Mouse (Mus musculus) ES-E14 (cell line): Measurements from ENCODE around the gene Rap2c. TPM values are rescaled to one million over a fixed set of nuclear protein-coding genes. Genes with fewer than 3 reads are reported as not detected.

Experiments
- DNase-seq: peaks from one replicate; pipeline ENCODE4 v3.0.0-alpha.2; 2013; ENCODE audit warnings: low read depth, low spot score
- H3K27ac ChIP-seq: 2 replicates; pipeline ENCODE4 v1.5.1; 2012; ENCODE audit warnings: low read depth, mild to moderate bottlenecking, low read length, moderate library complexity, mixed read lengths; ENCODE audit not compliant: poor library complexity, insufficient read depth, severe bottlenecking
- H3K36me3 ChIP-seq: 2 replicates; pipeline ENCODE4 v1.6.1; 2012; ENCODE audit warnings: mild to moderate bottlenecking, low read length, moderate library complexity, mixed read lengths; ENCODE audit not compliant: control insufficient read depth, poor library complexity, insufficient read depth, severe bottlenecking
- H3K4me1 ChIP-seq, 2 experiments: fragments of 150-350 bp in 1 of 2; sonication (generic) in 1 of 2; 2 replicates each; pipeline ENCODE4 v1.6.1; 2012; ENCODE audit warnings: low read length in 2 of 2, mild to moderate bottlenecking in 1 of 2, mixed read lengths in 1 of 2; ENCODE audit not compliant: control insufficient read depth in 2 of 2, insufficient read depth in 2 of 2, poor library complexity in 1 of 2
- H3K4me3 ChIP-seq, 2 experiments: fragments of 150-350 bp in 1 of 2; sonication (generic) in 1 of 2; 2 replicates each; pipeline ENCODE4 v1.5.1; 2012; ENCODE audit warnings: low read length in 2 of 2, low read depth in 1 of 2, mild to moderate bottlenecking in 1 of 2, mixed read lengths in 1 of 2; ENCODE audit not compliant: insufficient read depth in 1 of 2, poor library complexity in 1 of 2, severe bottlenecking in 1 of 2
- H3K9ac ChIP-seq: 2 replicates; pipeline ENCODE4 v1.6.1; 2012; ENCODE audit warnings: low read depth, mild to moderate bottlenecking, low read length, mixed read lengths; ENCODE audit not compliant: poor library complexity, insufficient read depth, severe bottlenecking
- H3K9me3 ChIP-seq: fragments of 150-350 bp; sonication (generic); 2 replicates; pipeline ENCODE4 v1.6.1; 2012; ENCODE audit warnings: low read depth, mild to moderate bottlenecking, low read length; ENCODE audit not compliant: control insufficient read depth, insufficient read depth
- CHD2 ChIP-seq: IDR thresholded peaks from 2 replicates; pipeline ENCODE4 v1.6.1; 2014; ENCODE audit warnings: mild to moderate bottlenecking, low read depth, low read length, inconsistent platforms
- MAFK ChIP-seq: IDR thresholded peaks from 2 replicates; pipeline ENCODE4 v1.6.1; 2014; ENCODE audit warnings: mild to moderate bottlenecking, low read depth, low read length, inconsistent platforms; ENCODE audit not compliant: insufficient read depth
- ZC3H11A ChIP-seq: IDR thresholded peaks from 2 replicates; pipeline ENCODE4 v1.6.1; 2012; ENCODE audit warnings: low read depth, mild to moderate bottlenecking, inconsistent platforms, low read length, borderline replicate concordance
- ZNF384 ChIP-seq: IDR thresholded peaks from 2 replicates; pipeline ENCODE4 v1.6.1; 2012; ENCODE audit warnings: low read depth, low read length, inconsistent platforms
- in situ Hi-C, 2 experiments: fragments of 600-800 bp; cut with MboI; formaldehyde crosslinking; loops; one replicate each; pipeline ENCODE4 v1.15.1; 2025; ENCODE audit warnings: low sequenced_read_pairs in 2 of 2, inconsistent platforms in 1 of 2; ENCODE audit not compliant: unreplicated experiment in 2 of 2
- total RNA-seq: library from RNA; depleted of rRNA; stranded (reverse); fragments of 300-350 nt; gene quantifications from 2 replicates; pipeline ENCODE4 v1.2.3, GENCODE M21; 2012; rRNA removed

Gene Rap2c
- total RNA-seq, 1 experiment: 13.8 TPM

DNA sequence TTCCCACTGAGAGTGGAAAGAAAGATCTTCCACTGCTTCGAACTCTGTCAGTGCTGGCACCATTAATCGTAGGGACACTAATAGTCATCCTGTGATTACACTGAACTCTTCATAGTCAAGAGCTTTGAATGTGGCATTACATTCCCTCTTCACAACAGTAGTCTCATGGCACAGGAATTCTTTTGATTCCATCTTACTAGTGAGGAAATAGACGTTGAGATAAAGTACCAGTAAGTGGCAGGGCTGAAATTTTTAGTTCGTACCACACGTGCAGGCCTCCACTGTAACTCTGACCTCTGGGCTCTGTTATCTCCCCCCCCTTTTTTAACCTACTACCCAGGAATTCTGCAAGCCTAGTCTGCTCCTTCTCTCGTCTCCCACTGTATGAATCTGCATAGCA is 54.9 kb downstream of the Rap2c start:
- no peak overlapping the region for H3K4me3 ChIP-seq
- no peak overlapping the region for H3K9ac ChIP-seq
- TF ChIP-seq MAFK (no peak), ZNF384 (no peak), CHD2 (no peak), ZC3H11A (no peak)
- DNase-seq: no peak
- H3K27ac ChIP-seq: no peak overlapping the region
- in situ Hi-C loops: no loop called here
- H3K9me3 ChIP-seq: no peaks in the 10 kb centered on the region
- H3K4me1 ChIP-seq: no peaks in the 10 kb centered on the region
- H3K36me3 ChIP-seq: no peaks in the 10 kb centered on the region

Other genes starting within 250 kb of the Rap2c start
- 3.3 TPM in 2 replicates for gene Stk26, start 177.0 kb downstream of the Rap2c start, total RNA-seq
- gene Frmd7, start 75.3 kb downstream of the Rap2c start, total RNA-seq: not detected in 2 replicates
- 3.6 and 6.7 TPM in 2 replicates for gene Mbnl3, start 188.5 kb upstream of the Rap2c start, total RNA-seq